Mouse (Mus musculus) macrophage (primary cell): ENCODE results near the gene Abhd14a. TPM values are rescaled to one million over a fixed set of nuclear protein-coding genes. Genes with fewer than 3 reads are reported as not detected.
A peak's percentile ranks its signal among the peaks of the same experiment; 100 is the strongest.

Source experiments
- H3K27ac ChIP-seq: fragments of 350-480 bp; formaldehyde crosslinking; 2 replicates; pipeline ENCODE4 v1.9.0; 2021
- H3K36me3 ChIP-seq: fragments of 350-480 bp; formaldehyde crosslinking; 2 replicates; pipeline ENCODE4 v1.9.0; 2021; ENCODE audit errors: inconsistent target
- H3K4me3 ChIP-seq: fragments of 350-480 bp; formaldehyde crosslinking; 2 replicates; pipeline ENCODE4 v1.9.0; 2021; ENCODE audit errors: inconsistent target
- H3K79me2 ChIP-seq: fragments of 350-480 bp; formaldehyde crosslinking; 2 replicates; pipeline ENCODE4 v1.9.0; 2021; ENCODE audit errors: inconsistent target
- WGBS: methylation state at CpG from one replicate; pipeline ENCODE4 v1.1.7; 2026; ENCODE audit warnings: inconsistent platforms; ENCODE audit not compliant: missing documents; 5-methylcytosine and 5-hydroxymethylcytosine counted together
- polyA plus RNA-seq: library from polyadenylated mRNA; stranded (reverse); fragments of 250-400 nt; gene quantifications from 3 replicates; pipeline ENCODE4 v1.2.4, GENCODE M21; 2018; ENCODE audit warnings: inconsistent platforms

Gene Abhd14a
- polyA plus RNA-seq, 1 experiment from 2014 or later, result 3.5 TPM

DNA sequence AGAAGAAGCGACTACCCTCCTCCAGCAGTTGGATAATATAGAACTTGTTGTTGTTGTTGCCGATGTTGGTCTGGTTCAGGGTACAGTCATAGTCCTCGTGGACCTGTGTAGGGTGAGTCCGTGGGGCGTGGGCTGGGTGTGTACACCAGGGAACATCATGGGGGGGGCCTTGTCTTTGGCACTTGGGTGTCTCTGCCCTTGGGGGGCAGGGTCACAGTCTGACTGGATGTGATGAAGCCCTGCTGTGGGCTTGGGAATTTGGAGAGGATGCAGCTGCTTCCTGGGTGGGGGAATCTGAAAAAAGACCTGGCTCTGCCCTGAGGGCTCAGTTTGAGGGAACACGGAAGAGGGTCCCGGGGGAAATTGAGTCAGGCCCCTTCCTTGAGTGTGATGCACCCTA lies 27.6 kb upstream of the Abhd14a start:
- H3K79me2 ChIP-seq, result peaks cover 38% of the 10 kb centered on the region
- 67% methylated on average over 7 of the region's 7 CpGs for WGBS
- H3K4me3 ChIP-seq, result peak overlapping the region; percentile 72
- peaks cover 8% of the 10 kb centered on the region; the same call in 1 of the 2 replicates for H3K36me3 ChIP-seq
- H3K27ac ChIP-seq, result peak overlapping the region; percentile 94

- peaks cover 8% of the 10 kb centered on the region; the same call in 1 of the 2 replicates for H3K36me3 ChIP-seq
- 42% methylated on average over 6 of the region's 6 CpGs for WGBS
- H3K79me2 ChIP-seq, result peaks cover 33% of the 10 kb centered on the region
- no peak overlapping the region for H3K27ac ChIP-seq
- H3K4me3 ChIP-seq, result no peak overlapping the region
Measured at GRCm38 (mm10) chr9:106474456-106474855, 27.0 kb upstream of the Abhd14a start.

- Histone ChIP-seq H3K27ac (no peak overlapping the region), H3K4me3 (no peak overlapping the region), H3K79me2 (peaks cover 26% of the 10 kb centered on the region), H3K36me3 (peaks cover 8% of the 10 kb centered on the region; the same call in 1 of the 2 replicates)
- WGBS, result 94% methylated on average over 5 of the region's 5 CpGs
Measured at GRCm38 (mm10) chr9:106473753-106474105, 26.3 kb upstream of the Abhd14a start.

- Histone ChIP-seq H3K36me3 (peaks cover 8% of the 10 kb centered on the region; the same call in 1 of the 2 replicates), H3K27ac (no peak overlapping the region), H3K79me2 (peaks cover 21% of the 10 kb centered on the region), H3K4me3 (no peak overlapping the region)
- WGBS, result 97% methylated on average over 16 of the region's 16 CpGs
Measured at GRCm38 (mm10) chr9:106473081-106473752, 25.7 kb upstream of the Abhd14a start.

DNA sequence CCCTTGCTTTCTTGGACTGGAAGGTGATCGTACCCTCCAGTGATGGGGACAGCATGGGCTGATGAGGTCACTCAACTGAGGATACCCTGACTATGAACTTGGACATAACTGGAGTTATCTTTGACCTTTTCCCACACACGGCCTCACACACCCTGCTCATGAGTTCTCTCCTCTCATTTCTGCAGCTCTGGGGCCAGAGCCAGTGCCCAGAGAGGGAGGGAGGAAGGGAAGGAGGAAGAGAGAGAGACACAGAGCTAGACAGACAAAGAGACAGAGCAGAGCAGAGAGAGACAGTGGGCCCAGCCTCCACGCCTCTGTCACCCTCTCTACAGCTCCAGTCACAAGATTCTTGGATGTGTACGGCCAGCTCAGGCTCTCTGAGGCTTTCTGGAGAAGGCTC lies 24.8 kb upstream of the Abhd14a start:
- Histone ChIP-seq H3K27ac (no peak overlapping the region), H3K36me3 (peaks cover 8% of the 10 kb centered on the region; the same call in 1 of the 2 replicates), H3K4me3 (no peak overlapping the region), H3K79me2 (peaks cover 12% of the 10 kb centered on the region)
- WGBS, result 91% methylated on average over 4 of the region's 4 CpGs

GRCm38 (mm10) chr9:106471892-106472291 lies 24.4 kb upstream of the Abhd14a start:
- Histone ChIP-seq H3K4me3 (no peak overlapping the region), H3K36me3 (peaks cover 8% of the 10 kb centered on the region; the same call in 1 of the 2 replicates), H3K79me2 (peaks cover 12% of the 10 kb centered on the region), H3K27ac (no peak overlapping the region)
- 97% methylated on average over 5 of the region's 5 CpGs for WGBS

- H3K27ac ChIP-seq, result no peak overlapping the region
- H3K4me3 ChIP-seq, result no peak overlapping the region
- peaks cover 8% of the 10 kb centered on the region; the same call in 1 of the 2 replicates for H3K36me3 ChIP-seq
- 93% methylated on average over 13 of the region's 14 CpGs for WGBS
- H3K79me2 ChIP-seq, result peaks cover 12% of the 10 kb centered on the region
Measured at GRCm38 (mm10) chr9:106470991-106471750, 23.7 kb upstream of the Abhd14a start.

- Histone ChIP-seq H3K79me2 (peaks cover under 1% of the 10 kb centered on the region; the same call in 1 of the 2 replicates), H3K27ac (no peak overlapping the region), H3K4me3 (no peak overlapping the region), H3K36me3 (peaks cover 8% of the 10 kb centered on the region; the same call in 1 of the 2 replicates)
- WGBS, result 32% methylated on average over 9 of the region's 9 CpGs
Measured at GRCm38 (mm10) chr9:106469776-106470175, 22.3 kb upstream of the Abhd14a start.

GRCm38 (mm10) chr9:106469317-106469716 lies 21.8 kb upstream of the Abhd14a start:
- WGBS, result 45% methylated on average over 6 of the region's 6 CpGs
- Histone ChIP-seq H3K79me2 (no peaks in the 10 kb centered on the region; the same call in 1 of the 2 replicates), H3K4me3 (no peak overlapping the region), H3K27ac (no peak overlapping the region), H3K36me3 (peaks cover 8% of the 10 kb centered on the region; the same call in 1 of the 2 replicates)

- no peaks in the 10 kb centered on the region for H3K79me2 ChIP-seq
- no peaks in the 10 kb centered on the region for H3K36me3 ChIP-seq
- H3K4me3 ChIP-seq, result no peak overlapping the region
- WGBS, result 93% methylated on average over 7 of the region's 7 CpGs
- H3K27ac ChIP-seq, result no peak overlapping the region
Measured at GRCm38 (mm10) chr9:106467746-106468145, 20.3 kb upstream of the Abhd14a start.

DNA sequence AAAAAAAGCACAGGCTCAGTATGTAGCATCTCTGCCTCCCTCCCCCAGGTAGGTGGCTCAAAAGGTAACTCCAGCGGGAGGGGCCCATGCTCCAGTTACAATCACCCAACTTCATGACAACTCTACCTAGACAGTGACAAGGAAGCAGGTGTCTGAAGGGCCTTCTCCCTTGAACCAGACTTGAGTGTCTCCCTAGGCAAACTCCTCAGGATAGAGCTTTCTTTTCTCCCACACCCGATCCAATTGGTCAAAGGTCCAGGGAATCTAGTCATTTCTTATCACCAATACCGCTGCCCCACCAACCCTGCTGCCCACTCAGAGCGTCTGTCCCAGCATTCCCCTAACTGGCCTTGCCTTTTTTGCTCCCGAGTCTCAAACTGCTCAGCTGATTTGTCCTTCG lies 19.2 kb upstream of the Abhd14a start:
- H3K36me3 ChIP-seq, result no peaks in the 10 kb centered on the region
- no peak overlapping the region for H3K27ac ChIP-seq
- H3K79me2 ChIP-seq, result no peaks in the 10 kb centered on the region
- H3K4me3 ChIP-seq, result no peak overlapping the region
- 86% methylated on average over 6 of the region's 6 CpGs for WGBS

GRCm38 (mm10) chr9:106465571-106466200 lies 18.2 kb upstream of the Abhd14a start, which contains the start of gene Gpr62:
Gene Gpr62, minus strand, starts transcription at chr9:106465938.
- H3K36me3 ChIP-seq, result no peaks in the 10 kb centered on the region
- no peak within 1 kb of the TSS for H3K27ac ChIP-seq
- H3K4me3 ChIP-seq, result no peak within 1 kb of the TSS
- H3K79me2 ChIP-seq, result no peaks in the 10 kb centered on the region
- WGBS, result 41% methylated on average over 17 of the region's 26 CpGs

GRCm38 (mm10) chr9:106464751-106465541 lies 17.5 kb upstream of the Abhd14a start:
- WGBS, result 4% methylated on average over 75 of the region's 99 CpGs
- Histone ChIP-seq H3K4me3 (no peak overlapping the region), H3K79me2 (no peaks in the 10 kb centered on the region), H3K27ac (no peak overlapping the region), H3K36me3 (no peaks in the 10 kb centered on the region)
